8 mouse cellular contexts compared by ENCODE assay signal in the genomic region with DNA sequence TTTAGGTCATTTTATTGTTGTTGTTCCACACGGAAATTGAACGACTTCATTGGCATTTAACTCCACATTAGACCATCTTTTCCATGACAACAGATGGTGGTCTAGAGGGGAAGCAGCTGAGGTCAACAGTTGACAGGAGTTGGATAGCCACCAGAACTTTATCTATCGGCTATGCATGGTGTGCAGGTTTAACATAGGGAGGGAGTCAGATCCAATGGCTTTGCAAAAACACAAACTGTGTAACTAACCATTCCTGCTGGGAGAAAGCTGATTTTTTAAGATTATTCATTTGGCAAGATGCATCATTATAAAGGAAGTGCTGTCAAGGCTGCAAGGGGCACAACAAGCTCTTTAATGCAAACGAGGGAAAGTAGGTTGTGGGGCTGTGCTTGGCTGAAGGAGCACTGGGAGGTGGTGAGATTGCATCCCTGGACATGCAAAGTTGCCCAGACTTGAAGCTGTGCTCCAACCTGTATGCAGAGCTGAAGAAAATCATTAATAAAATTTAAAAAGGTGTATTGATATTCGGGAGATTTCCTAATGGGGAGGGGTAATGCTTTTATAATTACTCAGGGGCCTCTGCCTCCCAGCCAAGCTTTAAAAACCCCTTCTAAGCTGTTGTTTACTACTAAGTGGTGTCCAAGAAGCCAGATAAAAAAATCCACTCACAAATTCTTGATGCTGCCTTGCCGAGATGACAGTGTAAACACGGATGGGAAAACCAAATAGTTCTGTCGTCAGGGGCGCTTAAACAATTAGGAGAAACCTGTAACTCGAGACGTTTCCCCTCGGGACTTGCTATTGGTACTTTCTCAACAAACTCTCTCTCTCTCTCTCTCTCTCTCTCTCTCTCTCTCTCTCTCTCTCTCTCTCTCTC. TPM values are rescaled to one million over a fixed set of nuclear protein-coding genes. Genes with fewer than 3 reads are reported as not detected.
DNase-seq lines count a peak whose midpoint lies in the region; ATAC-seq and TF ChIP-seq lines count a peak whose summit lies in the region.

No protein-coding gene starts in this region.

- peaks cover 22% of the 10 kb centered on the region for H3K4me1 ChIP-seq in lung, embryonic 16.5 days (replicated peaks; ENCODE audit: control insufficient read depth, insufficient read depth, low read length)
- no peaks in the 10 kb centered on the region; the same call in none of the 2 replicates for H3K4me1 ChIP-seq in embryonic fibroblast, embryonic 13.5 days (ENCODE audit: control insufficient read depth, insufficient read depth, low read length)
- peaks cover 31% of the 10 kb centered on the region for H3K4me1 ChIP-seq in limb, embryonic 13.5 days

- 4% methylated on average over 12 of the region's 12 CpGs for WGBS in lung, embryonic 16.5 days
- WGBS in limb, embryonic 13.5 days = 9% methylated on average over 12 of the region's 12 CpGs

- TF ChIP-seq POLR2A in embryonic fibroblast, embryonic 13.5 days (IDR thresholded peaks at IDR 0.05; ENCODE audit: low read depth, low read length) = no peak

- peak overlapping the region; percentile 69 for H3K9ac ChIP-seq in lung, embryonic 16.5 days (ENCODE audit: low read length)
- H3K9ac ChIP-seq in limb, embryonic 13.5 days = no peak overlapping the region

- H3K36me3 ChIP-seq in lung, embryonic 16.5 days (ENCODE audit: control insufficient read depth, insufficient read depth, low read length) = no peaks in the 10 kb centered on the region
- H3K36me3 ChIP-seq in limb, embryonic 13.5 days = no peaks in the 10 kb centered on the region

- peak overlapping the region; percentile 82 for H3K4me2 ChIP-seq in lung, embryonic 16.5 days (ENCODE audit: low read depth, low read length)
- peak overlapping the region; percentile 93 for H3K4me2 ChIP-seq in limb, embryonic 13.5 days (replicated peaks)

- DNase-seq in lung, postnatal 4 days = no peak
- peak; percentile 73 for DNase-seq in retina, postnatal 1 day
- no peak for DNase-seq in thymus, postnatal 10 days (ENCODE audit: low spot score in 2 of 2)
- no peak for DNase-seq in ovary, postnatal 14 days (ENCODE audit: low spot score)

- no peaks in the 10 kb centered on the region for H3K27me3 ChIP-seq in lung, embryonic 16.5 days (ENCODE audit: control insufficient read depth, insufficient read depth, low read depth, low read length)
- H3K27me3 ChIP-seq in limb, embryonic 13.5 days = peaks cover 34% of the 10 kb centered on the region

- H3K27ac ChIP-seq in lung, embryonic 16.5 days (ENCODE audit: low read length) = peak overlapping the region; percentile 92
- no peak overlapping the region for H3K27ac ChIP-seq in embryonic fibroblast, embryonic 13.5 days (ENCODE audit: insufficient read depth, low read length)
- H3K27ac ChIP-seq in limb, embryonic 13.5 days = no peak overlapping the region

- H3K9me3 ChIP-seq in lung, embryonic 16.5 days (ENCODE audit: control insufficient read depth, low read length) = no peaks in the 10 kb centered on the region
- no peaks in the 10 kb centered on the region for H3K9me3 ChIP-seq in limb, embryonic 13.5 days

- no peak for ATAC-seq in lung, embryonic 16.5 days (ENCODE audit: low read depth)
- ATAC-seq in limb, embryonic 13.5 days (ENCODE audit: low FRiP score, low read depth) = no peak
- ATAC-seq in erythroid progenitor cell, adult 5-6 weeks (replicated peaks; ENCODE audit: low FRiP score, poor library complexity, severe bottlenecking) = no peak

- peak overlapping the region; percentile 67 for H3K4me3 ChIP-seq in lung, embryonic 16.5 days (ENCODE audit: low read length)
- 0 out of 2 replicates have a peak overlapping the region, but pooled peaks have one; percentile 73 for H3K4me3 ChIP-seq in embryonic fibroblast, embryonic 13.5 days (ENCODE audit: insufficient read depth, low read length)
- peak overlapping the region; percentile 66 for H3K4me3 ChIP-seq in limb, embryonic 13.5 days

- no peak for TF ChIP-seq CTCF in embryonic fibroblast, embryonic 13.5 days (IDR thresholded peaks at IDR 0.05; ENCODE audit: borderline replicate concordance, insufficient read depth, low read length)

RNA-seq across cellular contexts. Expression of gene 1810010H24Rik, which starts 1.3 kb away (rescaled TPM):
- 4.4 and 5.1 TPM in 2 replicates for polyA plus RNA-seq in lung, embryonic 16.5 days (2015; fragmentation: Nextera tagmentation; extraction: Ambion mirVana)
- 0.60 and 1.4 TPM in 2 replicates for polyA plus RNA-seq in embryonic fibroblast, embryonic 13.5 days (2011; ENCODE audit: insufficient read length, low read depth, missing spikeins)
- polyA plus RNA-seq in limb, embryonic 13.5 days (2015; fragmentation: Nextera tagmentation; extraction: Ambion mirVana) = 1.9 and 2.3 TPM in 2 replicates
- total RNA-seq in erythroid progenitor cell, adult 5-6 weeks (2015; ENCODE audit: low replicate concordance) = 2.5 TPM in 1 of 2 replicates, not detected in the other
- not detected in 2 replicates for total RNA-seq in erythroid progenitor cell, adult 5-6 weeks (2017; ENCODE audit: low replicate concordance)

RNA-seq across cellular contexts. Expression of gene Kpna2, which starts 27.5 kb away (rescaled TPM):
- polyA plus RNA-seq in lung, embryonic 16.5 days (2015; fragmentation: Nextera tagmentation; extraction: Ambion mirVana) = 437 and 492 TPM in 2 replicates
- 215 and 225 TPM in 2 replicates for polyA plus RNA-seq in embryonic fibroblast, embryonic 13.5 days (2011; ENCODE audit: insufficient read length, low read depth, missing spikeins)
- 376 and 389 TPM in 2 replicates for polyA plus RNA-seq in limb, embryonic 13.5 days (2015; fragmentation: Nextera tagmentation; extraction: Ambion mirVana)
- 456 and 494 TPM in 2 replicates for total RNA-seq in erythroid progenitor cell, adult 5-6 weeks (2015; ENCODE audit: low replicate concordance)
- 286 and 365 TPM in 2 replicates for total RNA-seq in erythroid progenitor cell, adult 5-6 weeks (2017; ENCODE audit: low replicate concordance)
